Mouse (Mus musculus): Measurements from ENCODE around the gene Plau. TPM values are rescaled to one million over a fixed set of nuclear protein-coding genes. Genes with fewer than 3 reads are reported as not detected.

The Plau gene
- 1.1 and 1.7 TPM in 2 replicates for polyA plus RNA-seq (2015; fragmentation: Nextera tagmentation; extraction: Ambion mirVana)

DNA sequence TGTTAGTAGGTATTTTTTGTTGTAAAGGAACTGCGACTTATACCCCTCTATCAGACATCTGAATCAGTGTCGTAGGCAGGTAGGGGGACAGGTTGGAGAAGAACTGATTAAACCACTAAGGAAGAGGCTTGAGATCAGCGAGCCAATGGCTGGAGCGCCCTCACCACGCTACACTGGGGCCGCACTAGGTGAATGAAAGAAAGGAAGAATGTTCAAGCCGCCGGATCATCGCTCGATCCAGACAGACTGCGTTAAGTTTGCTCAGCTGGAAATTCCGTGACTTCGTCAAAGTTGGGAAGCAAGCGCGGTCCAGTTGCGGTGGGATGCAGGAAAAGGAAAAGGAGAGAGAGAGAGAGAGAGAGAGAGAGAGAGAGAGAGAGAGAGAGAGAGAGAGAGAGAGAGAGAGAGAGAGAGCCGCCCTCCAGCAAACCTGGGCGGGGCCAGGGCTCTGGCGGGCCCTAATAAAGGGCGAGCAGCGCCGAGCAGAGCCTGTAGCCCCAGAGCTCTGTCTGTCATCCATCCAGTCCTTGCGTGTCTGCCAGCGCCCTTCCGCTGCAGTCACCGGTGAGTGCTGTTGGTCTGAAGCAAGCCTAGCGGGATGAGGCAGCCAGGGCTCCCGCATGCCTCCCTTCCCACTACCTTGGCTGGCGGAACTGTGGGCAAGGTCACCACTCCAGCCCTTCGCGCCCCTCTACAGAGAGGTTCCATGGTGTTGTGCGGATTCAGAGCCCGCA is at the start of gene Plau:
Gene Plau (plus strand): TSS at position 490 of the 734 bp plus-strand sequence.

GRCm38 (mm10) chr14:20793758-20794531 is 42.5 kb upstream of the Plau start, which contains the start of gene Camk2g:
Gene Camk2g, minus strand, starts transcription at chr14:20794088.

Other genes with a start within 250 kb of the Plau start
- 1.3 and 1.5 TPM in 2 replicates for gene Usp54, start 195.6 kb upstream of the Plau start, polyA plus RNA-seq (2015; fragmentation: Nextera tagmentation; extraction: Ambion mirVana)
- 0.27 TPM in 1 of 2 replicates, not detected in the other for gene Myoz1, start 180.1 kb upstream of the Plau start, polyA plus RNA-seq (2015; fragmentation: Nextera tagmentation; extraction: Ambion mirVana)
- gene Synpo2l, start 168.3 kb upstream of the Plau start, polyA plus RNA-seq (2015; fragmentation: Nextera tagmentation; extraction: Ambion mirVana) = 0.08 TPM in 1 of 2 replicates, not detected in the other
- gene Sec24c, start 162.4 kb upstream of the Plau start, polyA plus RNA-seq (2015; fragmentation: Nextera tagmentation; extraction: Ambion mirVana) = 25.9 and 30.7 TPM in 2 replicates
- 10.1 and 11.6 TPM in 2 replicates for gene Fut11, start 141.7 kb upstream of the Plau start, polyA plus RNA-seq (2015; fragmentation: Nextera tagmentation; extraction: Ambion mirVana)
- gene Chchd1, start 133.7 kb upstream of the Plau start, polyA plus RNA-seq (2015; fragmentation: Nextera tagmentation; extraction: Ambion mirVana) = 111 and 125 TPM in 2 replicates
- 11.8 and 14.8 TPM in 2 replicates for gene Zswim8, start 129.1 kb upstream of the Plau start, polyA plus RNA-seq (2015; fragmentation: Nextera tagmentation; extraction: Ambion mirVana)
- gene Ndst2, start 102.1 kb upstream of the Plau start, polyA plus RNA-seq (2015; fragmentation: Nextera tagmentation; extraction: Ambion mirVana) = 25.6 and 30.5 TPM in 2 replicates
- 11.7 and 19.0 TPM in 2 replicates for gene Camk2g, start 42.6 kb upstream of the Plau start, polyA plus RNA-seq (2015; fragmentation: Nextera tagmentation; extraction: Ambion mirVana)
- 20.6 and 22.3 TPM in 2 replicates for gene Vcl, start 92.7 kb downstream of the Plau start, polyA plus RNA-seq (2015; fragmentation: Nextera tagmentation; extraction: Ambion mirVana)
- gene Ap3m1, start 215.8 kb downstream of the Plau start, polyA plus RNA-seq (2015; fragmentation: Nextera tagmentation; extraction: Ambion mirVana) = 24.0 and 24.4 TPM in 2 replicates
- 193 and 198 TPM in 2 replicates for gene Adk, start 215.9 kb downstream of the Plau start, polyA plus RNA-seq (2015; fragmentation: Nextera tagmentation; extraction: Ambion mirVana)